Mouse (Mus musculus): Measurements from ENCODE around the gene Ankrd1. TPM values are rescaled to one million over a fixed set of nuclear protein-coding genes. Genes with fewer than 3 reads are reported as not detected.
A peak's percentile ranks its signal among the peaks of the same experiment; 100 is the strongest.

Ankrd1 gene
- total RNA-seq (2021) = not detected in 2 replicates
- long read RNA-seq = 0 reads

DNA sequence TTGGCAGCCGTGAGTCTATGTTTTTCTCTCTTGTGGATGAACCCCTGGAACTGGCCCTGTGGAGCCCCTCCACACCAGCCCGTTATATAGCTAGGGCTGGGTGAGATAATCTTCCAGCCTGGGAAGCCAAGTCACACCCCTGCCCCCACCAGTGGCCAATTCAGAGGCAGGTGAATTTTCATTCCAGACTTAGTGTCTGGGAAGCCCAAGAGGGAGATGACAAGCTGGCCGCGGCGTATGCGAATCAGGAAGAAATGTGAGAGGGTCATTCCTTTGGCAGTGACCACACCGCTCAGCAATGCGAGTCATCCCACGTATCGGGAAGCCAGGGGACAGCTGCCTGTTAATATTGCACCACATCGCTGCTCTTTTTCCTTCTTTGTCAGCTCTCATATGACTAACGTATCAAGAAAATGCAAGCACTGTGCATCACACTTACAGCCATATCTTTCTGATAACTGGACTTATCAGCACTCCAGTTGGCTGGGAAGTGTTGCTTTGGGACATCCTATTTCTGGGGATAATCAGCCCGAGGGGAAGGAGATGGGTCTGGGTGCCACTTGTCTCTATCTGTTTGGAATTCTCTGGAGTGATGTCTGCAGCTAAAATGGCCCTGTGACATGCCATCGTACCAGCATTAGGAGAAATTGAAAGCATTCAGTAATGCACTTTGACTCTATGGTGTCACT is at the start of gene Ankrd1:
Gene Ankrd1 (minus strand): TSS at position 317 of the 689 bp plus-strand sequence.
- DNase-seq = no peak

DNA sequence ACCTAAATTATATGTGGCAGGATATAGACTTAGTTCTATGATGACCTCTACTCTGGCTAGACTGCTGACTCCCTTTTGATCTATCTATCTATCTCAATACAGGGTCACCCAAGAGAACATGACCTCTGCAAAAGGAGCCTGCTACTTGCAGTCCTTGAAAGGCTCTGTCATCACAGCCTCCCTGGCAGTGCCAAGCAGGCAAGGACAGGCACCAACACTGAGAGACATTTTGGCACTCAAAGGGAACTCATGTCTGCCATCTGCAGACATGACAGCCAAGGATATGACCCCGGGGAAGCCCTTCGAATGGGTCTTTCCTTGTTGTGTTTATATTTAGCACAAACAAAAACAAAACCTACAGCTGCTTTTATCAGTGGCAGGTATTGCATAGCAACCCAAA is 49.2 kb upstream of the Ankrd1 start:
- DNase-seq = peak; percentile 23

DNA sequence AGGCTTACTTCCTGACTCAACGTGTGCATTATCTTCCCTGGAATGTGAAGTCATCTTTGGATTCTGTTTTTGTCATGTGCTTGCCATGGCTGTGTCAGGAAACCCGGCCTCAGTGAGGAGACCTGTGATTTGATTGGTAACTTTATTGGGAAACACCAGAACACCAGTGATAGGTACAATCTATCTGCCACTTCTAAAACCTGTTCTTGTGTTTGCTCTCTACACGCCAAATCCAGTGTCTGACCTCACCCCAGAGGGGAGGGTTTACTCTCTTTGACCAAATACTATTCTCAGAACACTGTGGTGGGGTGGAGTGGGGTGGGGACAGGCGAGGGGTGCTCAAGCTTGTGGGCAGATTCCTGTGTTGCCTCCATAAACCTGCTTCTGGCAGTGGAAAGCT is 48.2 kb upstream of the Ankrd1 start:
- no peak for DNase-seq

DNA sequence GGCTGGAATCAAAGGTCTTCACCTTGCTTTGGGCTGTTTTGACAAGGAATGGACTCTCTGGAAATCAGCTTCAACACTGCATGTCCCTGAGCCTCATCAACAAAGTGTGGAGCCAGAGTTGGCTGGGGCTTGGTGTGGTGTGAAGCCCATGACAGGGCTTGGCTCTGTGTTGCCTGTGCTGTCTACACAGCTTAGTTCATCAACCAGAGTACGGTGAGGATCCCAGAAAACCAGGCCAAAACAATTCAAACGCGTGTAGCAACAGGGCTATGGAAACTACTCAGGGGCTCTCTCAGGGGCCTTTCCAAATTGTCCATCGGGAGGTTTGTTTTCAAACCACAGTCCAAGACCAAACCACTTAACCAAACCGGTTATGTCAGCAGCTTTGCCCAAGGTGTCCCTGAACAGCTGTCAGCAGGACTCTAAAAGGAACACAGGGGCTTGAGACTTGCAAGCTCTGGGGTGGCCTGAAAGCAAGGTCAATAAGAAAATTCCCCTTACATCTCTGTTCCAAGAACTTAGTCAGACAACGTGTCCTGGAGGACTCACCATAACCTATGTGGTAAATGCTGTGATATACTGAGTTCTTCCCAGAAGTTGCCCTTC is 47.5 kb upstream of the Ankrd1 start:
- no peak for DNase-seq

DNA sequence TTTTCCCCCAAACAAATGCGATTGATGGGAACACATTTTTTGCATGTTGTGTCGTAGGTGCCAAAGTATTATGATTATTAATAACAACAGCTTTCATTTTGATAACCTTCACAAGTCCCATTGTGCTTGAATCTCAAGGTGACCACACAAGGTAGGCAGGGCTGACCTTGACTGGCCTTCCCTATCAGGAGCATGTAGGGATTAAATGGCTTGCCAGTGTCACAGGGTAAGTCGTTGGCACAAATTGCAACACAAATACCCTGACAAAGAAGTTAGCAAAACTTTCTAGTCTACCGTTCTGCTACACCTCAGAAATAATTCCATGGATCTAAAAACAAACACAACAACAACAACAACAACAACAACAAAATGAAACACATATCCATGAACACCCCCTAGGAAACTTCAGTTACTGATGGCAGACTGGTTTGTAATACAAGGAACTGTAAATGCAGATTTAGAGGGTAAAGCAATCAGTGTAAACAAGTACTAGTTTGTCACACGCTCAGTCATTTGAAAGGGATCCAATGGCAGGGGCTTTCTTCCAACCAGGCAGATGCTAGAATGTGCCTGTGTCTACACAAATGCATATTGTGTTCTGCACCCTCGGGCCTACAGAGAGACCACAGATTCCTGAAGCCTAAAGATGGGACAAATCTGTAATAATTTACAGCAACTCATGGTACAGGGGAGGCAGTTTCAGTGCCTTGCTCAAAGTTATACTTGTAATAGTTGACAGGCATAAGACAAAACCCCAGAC is 46.7 kb upstream of the Ankrd1 start:
- no peak for DNase-seq

DNA sequence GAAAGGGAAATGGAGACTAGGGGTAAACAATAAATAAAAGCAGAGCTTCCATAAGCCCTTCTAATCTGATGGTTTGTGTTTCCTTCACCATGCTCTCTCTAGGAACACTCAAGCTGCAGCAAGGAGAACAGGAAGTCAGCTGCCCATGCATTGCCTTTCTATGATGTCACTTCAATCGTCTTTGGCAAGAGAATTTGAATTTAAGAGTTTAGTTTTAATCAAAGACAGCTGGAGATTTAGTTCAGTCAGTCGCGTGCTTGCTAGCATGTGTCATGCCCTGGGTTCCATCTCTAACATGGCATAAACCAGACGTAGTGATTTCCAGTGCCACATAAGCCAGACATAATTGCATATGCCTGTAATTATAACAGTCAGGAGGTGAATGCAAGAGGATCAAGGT is 45.5 kb upstream of the Ankrd1 start:
- no peak for DNase-seq

DNA sequence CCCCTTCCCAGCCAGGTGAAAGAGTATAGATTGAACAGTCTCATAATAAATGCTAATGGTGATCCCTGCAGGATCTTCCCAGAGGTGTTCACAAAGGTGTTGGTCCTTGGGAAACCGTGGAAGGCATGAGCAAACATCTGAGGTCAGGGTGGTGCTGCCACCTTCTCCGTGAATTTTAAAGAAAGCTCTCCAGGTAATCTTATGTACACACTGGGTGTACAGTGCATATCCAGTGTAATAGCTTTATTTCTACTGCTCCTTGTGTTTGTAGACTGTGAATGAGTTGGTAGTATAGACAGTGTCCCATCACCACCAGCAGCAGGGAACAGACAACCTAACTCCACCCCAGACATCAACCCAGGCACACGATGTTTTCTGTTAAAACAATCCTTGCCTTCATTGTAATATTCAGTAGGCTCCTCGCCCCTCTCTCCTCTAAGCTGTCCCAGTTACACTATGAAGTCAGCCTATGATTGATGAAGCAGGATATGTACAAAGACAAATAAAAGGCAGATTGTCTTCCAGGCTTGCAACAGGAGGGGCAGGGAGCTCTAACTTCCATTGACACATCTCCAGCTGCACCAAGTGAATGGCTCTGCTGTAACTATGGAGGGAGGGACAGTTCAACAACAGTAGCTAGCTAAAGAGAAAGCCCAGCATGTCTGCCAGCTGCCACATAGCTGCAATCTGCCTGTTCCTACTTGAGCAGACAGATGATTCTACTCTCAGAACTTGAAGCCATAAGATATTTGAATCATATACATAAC is 30.5 kb upstream of the Ankrd1 start:
- no peak for DNase-seq

DNA sequence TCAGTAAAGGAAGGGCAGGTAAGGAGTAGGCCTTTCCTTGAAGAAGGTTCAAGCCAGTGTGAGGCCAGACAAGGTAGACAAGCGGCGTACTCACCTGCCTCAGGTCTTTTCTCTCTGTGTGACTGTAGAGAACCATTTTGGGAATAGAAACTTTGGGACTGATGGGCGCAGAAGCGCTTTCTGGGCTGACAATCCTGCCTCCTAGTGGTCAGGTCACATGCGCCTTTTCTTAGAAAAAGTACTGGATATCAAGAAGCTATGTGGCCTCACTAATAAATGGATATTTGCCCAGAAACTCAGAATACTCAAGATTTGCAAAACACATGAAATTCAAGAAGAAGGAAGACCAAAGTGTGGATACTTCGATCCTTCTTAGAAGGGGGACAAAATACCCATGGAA is 28.7 kb upstream of the Ankrd1 start:
- no peak for DNase-seq

DNA sequence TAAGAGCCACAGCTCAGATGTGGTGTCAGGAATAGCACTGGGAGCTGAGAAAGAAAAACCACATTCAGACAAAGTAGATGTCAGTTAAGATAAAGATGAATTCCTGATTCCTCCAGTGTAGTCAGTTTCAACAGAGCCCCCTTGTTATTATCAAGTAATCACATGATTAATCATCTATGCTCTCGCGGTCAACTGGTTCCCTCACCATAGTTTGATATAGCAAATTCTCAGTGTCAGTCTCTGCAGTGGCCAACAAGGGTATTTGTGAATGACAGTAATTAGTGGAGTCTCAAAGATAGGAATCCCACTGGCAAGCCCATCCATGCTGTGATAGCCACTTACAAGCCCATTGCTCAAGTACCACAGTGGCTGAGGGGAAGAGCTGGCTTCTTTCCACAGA is 23.7 kb upstream of the Ankrd1 start:
- no peak for DNase-seq

DNA sequence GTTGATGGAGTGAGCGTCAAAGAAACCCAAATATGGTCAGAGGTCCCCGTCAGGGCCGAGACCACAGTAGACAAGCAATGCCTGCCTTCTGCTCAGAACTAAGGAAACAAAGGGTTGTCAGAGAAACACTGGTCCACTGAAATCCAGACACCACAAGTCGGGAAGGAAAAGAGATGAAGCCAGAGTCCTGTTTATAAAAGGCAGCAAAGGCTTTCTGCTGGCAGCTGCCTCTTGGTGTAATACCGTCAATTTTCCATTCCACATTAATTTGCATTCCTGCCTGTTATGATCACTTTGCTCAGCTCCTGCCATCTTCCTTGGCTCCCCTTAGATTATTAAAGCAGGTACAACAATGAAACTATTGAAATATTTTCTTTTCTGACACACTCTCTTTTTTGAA is 13.8 kb upstream of the Ankrd1 start:
- DNase-seq = no peak

DNA sequence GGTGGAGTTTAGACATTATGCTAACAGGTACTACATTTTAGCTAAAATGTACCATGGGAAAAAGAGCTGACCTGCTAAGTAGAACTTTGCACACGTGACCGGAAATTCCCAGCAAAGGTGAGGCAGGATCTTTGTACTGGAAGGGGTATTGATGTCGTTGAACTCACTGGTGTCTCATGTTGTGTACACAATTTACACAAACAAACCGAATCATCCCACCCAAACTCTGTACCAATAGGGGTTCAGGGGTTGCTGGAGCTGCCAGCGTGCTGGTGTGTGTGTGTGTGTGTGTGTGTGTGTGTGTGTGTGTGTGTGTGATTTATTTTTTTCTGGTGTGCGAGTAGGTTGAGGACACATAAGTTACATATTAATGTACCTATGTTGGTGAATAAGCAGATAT is 13.2 kb upstream of the Ankrd1 start:
- DNase-seq = no peak

DNA sequence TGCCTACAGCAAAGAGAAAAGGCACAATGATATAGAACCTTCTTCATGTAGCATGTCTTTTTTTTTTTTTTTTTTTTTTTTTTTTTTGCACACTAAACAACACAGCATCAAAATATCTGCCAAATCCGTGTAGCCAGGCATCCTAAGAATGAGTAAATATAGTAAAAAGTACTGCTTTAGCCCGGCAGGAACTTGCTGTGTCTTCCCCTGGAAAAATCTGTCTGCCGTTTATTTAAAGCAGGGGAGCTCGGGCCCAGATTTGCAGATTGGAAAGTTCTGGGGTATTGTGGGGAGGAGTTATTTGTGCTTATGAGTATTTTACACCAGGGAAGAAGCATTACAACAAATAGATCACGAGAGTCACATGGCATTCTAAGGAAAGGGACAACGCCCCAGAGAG is 12.1 kb upstream of the Ankrd1 start:
- no peak for DNase-seq

DNA sequence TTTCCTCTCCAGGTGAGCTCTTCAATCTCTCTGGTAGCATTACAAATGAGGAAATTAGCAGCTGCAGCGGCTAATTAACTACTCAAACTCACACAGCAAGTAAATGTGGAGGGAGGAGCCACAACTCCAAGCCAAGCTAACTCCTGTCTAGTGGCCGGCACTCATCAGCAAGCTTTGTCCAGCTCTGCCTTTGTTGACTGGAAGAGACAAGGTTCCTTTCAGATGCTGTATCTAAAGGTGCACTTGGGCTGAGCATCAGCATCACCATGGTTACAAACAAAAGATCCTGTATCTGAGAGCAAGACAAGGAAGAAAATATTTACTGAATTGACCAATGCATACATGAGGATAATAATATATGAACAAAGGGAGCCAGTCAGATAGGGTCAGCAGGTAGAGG is 10.3 kb upstream of the Ankrd1 start:
- no peak for DNase-seq

DNA sequence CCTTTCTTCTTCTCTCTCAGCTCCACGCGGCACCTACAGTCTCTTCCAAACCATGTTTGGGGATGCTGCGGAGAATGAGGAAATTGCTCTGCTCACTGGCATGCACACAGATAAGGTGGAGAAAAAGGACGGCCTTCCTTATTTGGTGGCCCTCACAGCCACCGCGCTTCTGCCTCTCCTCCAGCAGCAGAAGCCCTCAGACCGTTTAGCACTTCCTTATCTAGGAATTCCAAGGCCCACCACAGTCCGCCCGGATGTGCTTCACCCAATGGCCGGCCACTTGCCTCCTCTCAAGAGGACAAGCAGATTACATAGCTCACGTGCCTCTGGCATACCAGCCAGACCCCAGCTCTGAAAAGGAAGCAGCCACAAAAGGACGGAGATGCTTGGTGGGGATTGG is 9.7 kb upstream of the Ankrd1 start:
- no peak for DNase-seq

DNA sequence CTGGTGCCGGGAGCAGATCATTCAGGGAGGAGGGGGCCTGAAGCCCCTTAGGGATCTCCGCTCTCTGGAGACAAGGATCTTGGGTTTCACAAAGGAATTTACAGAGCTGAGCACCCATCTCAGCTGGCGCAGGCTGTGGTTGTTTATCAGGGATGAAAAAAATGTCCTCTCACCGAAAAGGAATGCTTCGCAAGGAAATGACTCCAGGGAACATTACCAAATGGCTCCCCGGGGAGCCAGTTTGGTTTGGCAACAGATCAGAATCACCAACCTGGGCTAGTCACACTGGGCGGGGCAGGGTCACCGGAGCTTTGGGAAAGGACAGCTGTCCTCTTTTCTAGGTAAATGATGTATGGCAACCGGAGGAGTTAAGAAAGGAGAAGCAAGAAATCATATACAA is 9.3 kb upstream of the Ankrd1 start:
- peak; percentile 12 for DNase-seq

DNA sequence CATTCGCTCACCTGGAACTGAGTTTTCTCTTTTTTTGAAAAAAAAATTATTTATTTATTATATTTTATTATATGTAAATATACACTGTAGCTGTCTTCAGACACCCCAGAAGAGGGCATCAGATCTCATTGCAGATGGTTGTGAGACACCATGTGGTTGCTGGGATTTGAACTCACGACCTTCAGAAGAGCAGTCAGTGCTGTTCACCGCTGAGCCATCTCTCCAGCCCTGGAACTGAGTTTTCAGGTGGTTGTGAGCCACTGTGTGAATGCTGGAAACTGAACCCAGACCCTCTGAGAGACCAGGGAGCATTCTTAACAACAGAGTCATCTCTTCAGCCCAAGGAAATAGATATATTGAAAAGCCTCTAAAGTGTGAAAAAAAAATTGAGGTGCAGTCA is 8.5 kb upstream of the Ankrd1 start:
- DNase-seq = no peak

DNA sequence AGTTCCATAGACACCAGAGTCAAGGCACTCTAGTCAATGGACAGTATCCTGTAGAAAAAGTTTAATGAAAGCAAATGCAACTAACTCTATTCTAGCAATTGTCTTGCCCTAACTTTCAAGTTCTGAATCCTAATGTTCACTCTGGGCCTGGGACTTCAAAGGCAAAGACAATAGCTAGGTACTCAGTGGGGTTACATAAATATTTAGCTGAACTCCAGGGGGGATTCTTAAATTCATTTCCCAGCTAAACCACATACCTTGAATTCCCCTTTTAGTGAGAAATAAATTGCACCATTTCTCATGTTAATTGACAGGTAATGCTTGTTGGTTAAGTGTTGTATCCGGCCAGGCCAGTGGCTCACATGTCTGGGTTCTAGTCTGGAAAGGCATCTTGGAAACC is 4.3 kb upstream of the Ankrd1 start:
- no peak for DNase-seq

DNA sequence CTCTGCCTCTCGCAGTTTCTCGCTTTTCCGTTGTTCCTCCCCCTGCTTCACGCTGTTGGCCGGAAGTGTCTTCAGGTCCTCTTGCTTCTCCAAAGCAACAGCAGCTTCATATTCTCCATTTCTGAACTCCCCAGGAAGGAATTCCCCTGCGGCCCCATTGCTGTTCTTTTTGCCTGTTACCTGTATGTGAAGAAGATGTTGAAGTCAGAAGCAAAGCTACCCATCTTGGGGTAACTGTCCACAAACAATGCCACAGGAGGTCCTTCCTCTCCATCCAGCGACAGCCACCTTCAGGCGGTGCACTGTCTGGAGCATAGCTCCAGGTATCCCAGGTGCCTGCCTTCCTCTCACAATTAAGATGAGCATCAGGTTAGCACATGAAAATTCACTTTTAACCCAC is 680 bp downstream of the Ankrd1 start:
- no peak for DNase-seq

DNA sequence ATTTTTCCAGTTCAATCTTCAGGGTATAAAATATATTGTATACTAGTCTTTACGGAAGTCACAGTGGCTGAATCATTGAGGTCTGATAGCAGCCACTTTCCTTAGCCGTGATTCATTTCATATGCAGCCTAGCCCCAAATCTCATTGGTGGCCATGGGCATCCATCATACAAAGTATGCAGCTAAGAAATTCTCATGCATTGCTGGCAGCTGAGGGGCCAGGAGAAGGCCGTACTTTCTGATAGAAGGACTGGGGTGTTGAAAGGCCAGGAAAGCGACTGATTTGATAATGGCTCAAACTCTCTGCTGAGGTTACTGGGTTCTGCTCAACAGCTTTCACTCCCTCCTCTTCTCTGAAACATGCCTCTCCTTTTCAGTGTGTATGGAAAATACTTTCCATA is 3.7 kb downstream of the Ankrd1 start:
- no peak for DNase-seq

DNA sequence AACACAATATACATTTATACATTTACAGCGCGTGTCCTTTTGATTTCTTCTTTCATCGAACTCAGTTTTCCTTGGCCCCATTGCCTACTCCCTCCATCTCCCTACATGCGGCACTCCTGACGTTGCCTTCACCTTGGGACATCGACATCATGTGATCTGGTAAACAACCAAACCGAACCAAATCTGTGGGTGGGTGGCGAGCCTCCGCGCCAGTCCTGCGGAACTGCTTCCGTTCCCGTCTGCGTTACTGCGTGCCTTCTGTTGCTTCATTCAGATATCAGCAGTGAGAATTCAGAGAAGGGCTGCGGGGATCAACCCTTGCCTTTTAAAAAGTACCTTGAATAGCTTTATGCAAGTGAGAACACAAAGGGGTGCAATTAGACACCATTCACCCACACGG is 7.9 kb downstream of the Ankrd1 start:
- no peak for DNase-seq

DNA sequence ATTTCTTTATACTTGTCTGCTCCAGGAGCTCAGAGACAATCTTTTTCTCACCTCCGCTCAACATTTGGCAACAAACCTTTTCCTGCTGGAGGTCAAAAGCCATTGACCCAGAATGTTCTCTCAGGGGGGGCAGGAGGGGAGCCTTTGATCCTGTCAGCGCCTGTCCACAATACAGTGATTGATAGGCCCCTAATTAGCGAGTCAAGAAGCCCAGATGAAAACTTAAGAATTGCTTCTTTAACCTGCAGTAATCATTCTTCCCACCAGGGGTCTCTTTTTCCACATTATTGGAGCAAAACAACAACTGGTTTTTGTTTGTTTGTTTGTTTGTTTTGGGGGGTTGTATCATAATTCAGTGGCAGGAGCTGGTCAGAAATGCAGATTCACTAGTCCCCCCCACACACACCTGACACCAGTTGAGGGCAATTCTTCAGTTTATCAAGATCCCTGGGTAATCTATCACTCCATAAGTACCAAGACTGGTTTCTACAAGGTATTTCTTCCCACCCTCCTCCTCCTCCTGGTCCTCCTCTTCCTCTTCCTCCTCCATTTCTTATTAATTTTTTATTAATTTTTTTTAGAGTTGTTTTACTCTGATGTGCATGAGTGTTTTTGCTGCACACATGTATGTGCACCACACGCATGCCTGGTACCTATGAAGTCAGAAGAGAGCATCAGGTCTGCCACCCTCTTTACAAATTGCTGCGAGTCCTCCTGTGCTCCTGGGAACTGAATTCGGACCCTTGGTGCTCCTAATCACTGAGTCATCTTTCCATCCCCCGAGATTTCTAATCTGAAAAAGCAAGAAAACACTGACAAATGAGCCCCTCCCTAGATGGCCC is 8.6 kb downstream of the Ankrd1 start:
- DNase-seq = no peak

DNA sequence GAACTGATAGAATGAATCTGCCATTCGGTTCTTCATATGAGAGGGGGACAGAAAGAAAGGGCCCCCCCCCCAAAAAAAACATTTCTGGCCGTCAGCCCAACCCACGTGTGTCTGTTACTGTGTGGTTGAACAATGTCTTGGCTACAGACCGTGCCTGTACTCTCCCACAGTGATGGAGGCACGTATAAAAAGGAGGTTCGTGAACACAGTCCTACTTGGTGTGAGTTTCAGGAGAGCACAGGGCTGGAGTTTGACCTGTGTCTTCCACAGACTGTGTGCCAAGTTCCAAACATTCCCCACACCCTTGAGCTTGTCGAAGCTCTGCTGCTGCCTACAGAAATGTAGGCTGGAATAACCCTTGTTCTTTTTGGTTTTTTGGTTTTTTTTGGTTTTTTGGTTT is 9.4 kb downstream of the Ankrd1 start:
- DNase-seq = no peak
